Mouse (Mus musculus): Measurements from ENCODE around the gene Adamts18. TPM values are rescaled to one million over a fixed set of nuclear protein-coding genes. Genes with fewer than 3 reads are reported as not detected.

Gene Adamts18
- 0.79 and 1.2 TPM in 2 replicates for polyA plus RNA-seq (2015; fragmentation: Nextera tagmentation; extraction: Ambion mirVana)

GRCm38 (mm10) chr8:113848653-113849135, at the start of gene Adamts18:
Adamts18 (minus strand) TSS chr8:113848738.
- H3K4me2 ChIP-seq (ENCODE audit: low read depth, low read length), result peak within 1 kb of the TSS; percentile 67
- H3K9ac ChIP-seq (ENCODE audit: low read length), result no peak within 1 kb of the TSS; the same call in 1 of the 2 replicates
- WGBS, result 2% methylated on average over 32 of the region's 32 CpGs
- no peaks in the 10 kb centered on the region for H3K9me3 ChIP-seq (replicated peaks; ENCODE audit: control insufficient read depth, low read length)
- ATAC-seq (replicated peaks; ENCODE audit: extremely low read depth, insufficient read depth, low FRiP score), result no peak; the same call in 1 of the 2 replicates
- H3K4me3 ChIP-seq (ENCODE audit: low read length), result peak within 1 kb of the TSS; percentile 48
- H3K4me1 ChIP-seq (ENCODE audit: control insufficient read depth, insufficient read depth, low read length), result 0 out of 2 replicates have a peak, but pooled peaks cover 2% of the 10 kb centered on the region
- no peaks in the 10 kb centered on the region for H3K36me3 ChIP-seq (ENCODE audit: control insufficient read depth, insufficient read depth)
- H3K27ac ChIP-seq (ENCODE audit: low read length), result no peak within 1 kb of the TSS
- peaks cover 45% of the 10 kb centered on the region for H3K27me3 ChIP-seq (ENCODE audit: control insufficient read depth, insufficient read depth, low read length)

GRCm38 (mm10) chr8:113896446-113896845, 47.9 kb upstream of the Adamts18 start:
- Histone ChIP-seq H3K27ac (ENCODE audit: low read length) (no peak overlapping the region), H3K9ac (ENCODE audit: low read length) (no peak overlapping the region), H3K4me1 (ENCODE audit: control insufficient read depth, insufficient read depth, low read length) (no peaks in the 10 kb centered on the region), H3K4me3 (ENCODE audit: low read length) (no peak overlapping the region), H3K4me2 (ENCODE audit: low read depth, low read length) (no peak overlapping the region), H3K9me3 (replicated peaks; ENCODE audit: control insufficient read depth, low read length) (no peaks in the 10 kb centered on the region), H3K36me3 (ENCODE audit: control insufficient read depth, insufficient read depth) (no peaks in the 10 kb centered on the region), H3K27me3 (ENCODE audit: control insufficient read depth, insufficient read depth, low read length) (no peaks in the 10 kb centered on the region)
- ATAC-seq (replicated peaks; ENCODE audit: extremely low read depth, insufficient read depth, low FRiP score), result no peak
- 62% methylated on average over 1 of the region's 1 CpGs for WGBS

DNA sequence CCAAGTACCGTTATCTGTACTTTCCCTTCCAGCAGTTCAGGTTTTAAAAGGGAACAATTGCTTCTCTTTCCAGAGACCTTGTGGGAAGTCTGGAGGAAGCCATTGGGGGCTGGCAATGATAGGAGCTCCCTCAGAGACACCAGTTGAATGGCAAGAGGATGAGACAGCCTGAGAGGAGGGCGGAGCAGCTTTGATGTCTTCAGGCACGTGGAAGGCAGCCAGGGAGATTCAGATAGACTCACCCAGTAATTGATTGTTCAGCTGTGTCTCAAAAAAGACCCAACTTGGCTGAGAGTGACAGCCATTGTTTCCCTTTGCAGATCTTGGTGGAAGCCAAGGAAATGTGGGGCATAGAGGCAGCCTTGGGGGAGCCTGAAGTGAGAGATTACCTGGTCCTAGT, 42.8 kb upstream of the Adamts18 start:
- WGBS, result 54% methylated on average over 3 of the region's 3 CpGs
- ATAC-seq (replicated peaks; ENCODE audit: extremely low read depth, insufficient read depth, low FRiP score), result peak; percentile 49; the same call in 1 of the 2 replicates
- Histone ChIP-seq H3K27me3 (ENCODE audit: control insufficient read depth, insufficient read depth, low read length) (no peaks in the 10 kb centered on the region), H3K9me3 (replicated peaks; ENCODE audit: control insufficient read depth, low read length) (no peaks in the 10 kb centered on the region), H3K9ac (ENCODE audit: low read length) (no peak overlapping the region), H3K4me2 (ENCODE audit: low read depth, low read length) (no peak overlapping the region), H3K4me3 (ENCODE audit: low read length) (no peak overlapping the region), H3K4me1 (ENCODE audit: control insufficient read depth, insufficient read depth, low read length) (no peaks in the 10 kb centered on the region), H3K36me3 (ENCODE audit: control insufficient read depth, insufficient read depth) (no peaks in the 10 kb centered on the region), H3K27ac (ENCODE audit: low read length) (no peak overlapping the region)

DNA sequence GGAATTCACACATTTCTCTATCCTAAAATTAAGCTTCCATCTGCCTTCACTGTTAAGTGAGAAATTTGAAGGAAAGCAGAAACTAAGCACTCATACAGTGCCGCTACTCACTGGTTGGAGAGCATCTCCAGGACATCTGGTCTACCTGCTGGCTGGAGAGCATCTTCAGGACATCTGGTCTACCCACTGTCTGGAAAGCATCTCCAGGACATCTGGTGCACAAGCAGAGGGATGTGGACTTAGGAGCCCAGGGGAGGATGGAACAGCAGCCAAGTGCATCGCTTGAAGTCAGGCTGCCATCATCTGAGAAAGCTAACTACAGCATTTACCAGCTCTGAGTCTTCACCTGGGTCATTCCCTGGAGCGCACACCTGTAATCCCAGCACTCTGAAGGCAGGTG, 38.0 kb upstream of the Adamts18 start:
- H3K4me2 ChIP-seq (ENCODE audit: low read depth, low read length), result no peak overlapping the region
- H3K4me3 ChIP-seq (ENCODE audit: low read length), result no peak overlapping the region
- H3K9ac ChIP-seq (ENCODE audit: low read length), result no peak overlapping the region
- no peaks in the 10 kb centered on the region for H3K36me3 ChIP-seq (ENCODE audit: control insufficient read depth, insufficient read depth)
- 85% methylated on average over 3 of the region's 3 CpGs for WGBS
- H3K4me1 ChIP-seq (ENCODE audit: control insufficient read depth, insufficient read depth, low read length), result no peaks in the 10 kb centered on the region
- no peak for ATAC-seq (replicated peaks; ENCODE audit: extremely low read depth, insufficient read depth, low FRiP score)
- no peak overlapping the region for H3K27ac ChIP-seq (ENCODE audit: low read length)
- H3K27me3 ChIP-seq (ENCODE audit: control insufficient read depth, insufficient read depth, low read length), result no peaks in the 10 kb centered on the region
- H3K9me3 ChIP-seq (replicated peaks; ENCODE audit: control insufficient read depth, low read length), result no peaks in the 10 kb centered on the region

DNA sequence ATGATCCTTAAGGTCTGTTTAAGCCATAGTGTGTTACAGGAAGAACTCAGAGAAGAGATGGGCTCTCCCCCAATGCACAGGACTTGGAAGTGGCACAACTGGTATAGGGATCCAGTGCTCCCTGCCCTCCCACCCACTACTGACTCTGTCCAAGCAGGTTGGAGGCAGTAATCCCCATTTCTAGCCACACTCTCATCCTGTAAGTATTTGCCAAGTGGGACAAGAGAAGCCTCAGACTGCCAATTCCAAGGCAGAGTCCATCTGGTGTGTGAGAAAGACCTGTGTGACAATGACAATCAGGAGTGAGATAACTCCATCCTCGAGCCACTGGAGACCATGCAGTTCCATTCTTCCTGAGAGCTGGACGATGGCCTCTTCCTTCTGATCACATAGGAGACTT, 36.6 kb upstream of the Adamts18 start:
- Histone ChIP-seq H3K9me3 (replicated peaks; ENCODE audit: control insufficient read depth, low read length) (no peaks in the 10 kb centered on the region), H3K36me3 (ENCODE audit: control insufficient read depth, insufficient read depth) (no peaks in the 10 kb centered on the region), H3K4me3 (ENCODE audit: low read length) (no peak overlapping the region), H3K9ac (ENCODE audit: low read length) (no peak overlapping the region), H3K4me1 (ENCODE audit: control insufficient read depth, insufficient read depth, low read length) (no peaks in the 10 kb centered on the region), H3K4me2 (ENCODE audit: low read depth, low read length) (no peak overlapping the region), H3K27ac (ENCODE audit: low read length) (no peak overlapping the region), H3K27me3 (ENCODE audit: control insufficient read depth, insufficient read depth, low read length) (no peaks in the 10 kb centered on the region)
- 66% methylated on average over 2 of the region's 2 CpGs for WGBS
- ATAC-seq (replicated peaks; ENCODE audit: extremely low read depth, insufficient read depth, low FRiP score), result no peak

- no peaks in the 10 kb centered on the region for H3K9me3 ChIP-seq (replicated peaks; ENCODE audit: control insufficient read depth, low read length)
- no peaks in the 10 kb centered on the region for H3K36me3 ChIP-seq (ENCODE audit: control insufficient read depth, insufficient read depth)
- ATAC-seq (replicated peaks; ENCODE audit: extremely low read depth, insufficient read depth, low FRiP score), result no peak
- 47% methylated on average over 7 of the region's 7 CpGs for WGBS
- no peaks in the 10 kb centered on the region for H3K27me3 ChIP-seq (ENCODE audit: control insufficient read depth, insufficient read depth, low read length)
- no peak overlapping the region for H3K4me2 ChIP-seq (ENCODE audit: low read depth, low read length)
- no peaks in the 10 kb centered on the region for H3K4me1 ChIP-seq (ENCODE audit: control insufficient read depth, insufficient read depth, low read length)
- no peak overlapping the region for H3K9ac ChIP-seq (ENCODE audit: low read length)
- H3K4me3 ChIP-seq (ENCODE audit: low read length), result no peak overlapping the region
- no peak overlapping the region for H3K27ac ChIP-seq (ENCODE audit: low read length)
Measured at GRCm38 (mm10) chr8:113883994-113884393, 35.5 kb upstream of the Adamts18 start.

DNA sequence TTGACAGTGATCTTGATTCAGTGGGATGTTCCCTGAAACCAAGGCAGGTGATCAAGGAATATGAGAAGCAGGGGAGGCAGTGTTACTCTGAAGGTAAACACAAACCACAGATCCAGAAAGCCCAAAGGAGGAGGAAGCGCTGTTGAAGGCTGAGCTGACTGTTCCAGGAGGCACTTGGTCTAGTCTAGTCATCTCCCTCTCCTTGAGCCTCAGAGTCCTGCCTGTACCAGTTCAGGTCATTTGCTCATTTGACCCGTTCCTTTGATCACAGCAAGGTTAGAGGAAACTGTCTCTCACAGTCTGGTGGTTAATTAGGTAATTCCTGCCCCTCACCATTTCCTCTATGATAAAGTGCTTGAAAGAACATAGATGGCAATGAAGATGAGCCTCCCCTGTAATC, 34.0 kb upstream of the Adamts18 start:
- no peak for ATAC-seq (replicated peaks; ENCODE audit: extremely low read depth, insufficient read depth, low FRiP score)
- Histone ChIP-seq H3K36me3 (ENCODE audit: control insufficient read depth, insufficient read depth) (no peaks in the 10 kb centered on the region), H3K4me1 (ENCODE audit: control insufficient read depth, insufficient read depth, low read length) (no peaks in the 10 kb centered on the region), H3K27me3 (ENCODE audit: control insufficient read depth, insufficient read depth, low read length) (no peaks in the 10 kb centered on the region), H3K9me3 (replicated peaks; ENCODE audit: control insufficient read depth, low read length) (no peaks in the 10 kb centered on the region), H3K27ac (ENCODE audit: low read length) (no peak overlapping the region), H3K9ac (ENCODE audit: low read length) (no peak overlapping the region), H3K4me2 (ENCODE audit: low read depth, low read length) (no peak overlapping the region), H3K4me3 (ENCODE audit: low read length) (no peak overlapping the region)
- WGBS, result 62% methylated on average over 2 of the region's 2 CpGs

DNA sequence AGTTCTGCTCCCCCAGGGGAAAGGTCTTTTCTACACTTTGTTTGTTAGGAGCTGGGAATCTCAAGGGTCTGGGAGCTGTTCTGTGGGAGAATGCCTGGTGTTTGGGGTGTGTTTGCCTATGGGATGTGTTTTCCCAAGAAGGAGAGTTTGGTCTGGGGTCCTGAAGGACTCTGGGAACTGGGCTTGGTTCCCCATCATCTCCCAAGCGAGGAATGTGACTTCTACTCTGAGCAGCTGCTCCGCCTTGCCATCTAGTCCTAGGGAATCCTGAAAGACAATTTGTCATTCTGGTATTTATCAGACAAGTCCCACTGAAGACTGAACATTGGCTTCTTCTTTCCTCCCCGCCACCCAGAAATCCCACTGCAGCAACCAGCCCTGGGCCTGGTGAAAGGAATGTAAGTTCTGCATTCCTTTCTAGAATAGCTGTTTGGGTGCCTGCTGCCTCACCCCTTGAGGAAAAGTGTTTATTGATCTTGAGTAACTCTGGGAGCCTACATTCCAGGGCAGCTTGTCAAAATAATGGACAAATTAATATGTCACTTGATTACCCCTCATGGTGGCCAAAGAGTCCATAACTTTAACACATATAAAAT, 30.0 kb upstream of the Adamts18 start:
- Histone ChIP-seq H3K9ac (ENCODE audit: low read length) (no peak overlapping the region), H3K4me2 (ENCODE audit: low read depth, low read length) (no peak overlapping the region), H3K4me3 (ENCODE audit: low read length) (no peak overlapping the region), H3K4me1 (ENCODE audit: control insufficient read depth, insufficient read depth, low read length) (no peaks in the 10 kb centered on the region), H3K27me3 (ENCODE audit: control insufficient read depth, insufficient read depth, low read length) (no peaks in the 10 kb centered on the region), H3K27ac (ENCODE audit: low read length) (no peak overlapping the region), H3K36me3 (ENCODE audit: control insufficient read depth, insufficient read depth) (no peaks in the 10 kb centered on the region), H3K9me3 (replicated peaks; ENCODE audit: control insufficient read depth, low read length) (no peaks in the 10 kb centered on the region)
- no peak for ATAC-seq (replicated peaks; ENCODE audit: extremely low read depth, insufficient read depth, low FRiP score)
- 39% methylated on average over 3 of the region's 3 CpGs for WGBS

- Histone ChIP-seq H3K27me3 (ENCODE audit: control insufficient read depth, insufficient read depth, low read length) (no peaks in the 10 kb centered on the region), H3K9ac (ENCODE audit: low read length) (no peak overlapping the region), H3K27ac (ENCODE audit: low read length) (no peak overlapping the region), H3K9me3 (replicated peaks; ENCODE audit: control insufficient read depth, low read length) (no peaks in the 10 kb centered on the region), H3K4me3 (ENCODE audit: low read length) (no peak overlapping the region), H3K36me3 (ENCODE audit: control insufficient read depth, insufficient read depth) (no peaks in the 10 kb centered on the region), H3K4me1 (ENCODE audit: control insufficient read depth, insufficient read depth, low read length) (no peaks in the 10 kb centered on the region), H3K4me2 (ENCODE audit: low read depth, low read length) (no peak overlapping the region)
- ATAC-seq (replicated peaks; ENCODE audit: extremely low read depth, insufficient read depth, low FRiP score), result no peak
- WGBS, result 62% methylated on average over 12 of the region's 12 CpGs
Measured at GRCm38 (mm10) chr8:113873446-113874120, 25.0 kb upstream of the Adamts18 start.
